Comparison of ENCODE assay signal across 8 mouse cellular contexts in the genomic region with DNA sequence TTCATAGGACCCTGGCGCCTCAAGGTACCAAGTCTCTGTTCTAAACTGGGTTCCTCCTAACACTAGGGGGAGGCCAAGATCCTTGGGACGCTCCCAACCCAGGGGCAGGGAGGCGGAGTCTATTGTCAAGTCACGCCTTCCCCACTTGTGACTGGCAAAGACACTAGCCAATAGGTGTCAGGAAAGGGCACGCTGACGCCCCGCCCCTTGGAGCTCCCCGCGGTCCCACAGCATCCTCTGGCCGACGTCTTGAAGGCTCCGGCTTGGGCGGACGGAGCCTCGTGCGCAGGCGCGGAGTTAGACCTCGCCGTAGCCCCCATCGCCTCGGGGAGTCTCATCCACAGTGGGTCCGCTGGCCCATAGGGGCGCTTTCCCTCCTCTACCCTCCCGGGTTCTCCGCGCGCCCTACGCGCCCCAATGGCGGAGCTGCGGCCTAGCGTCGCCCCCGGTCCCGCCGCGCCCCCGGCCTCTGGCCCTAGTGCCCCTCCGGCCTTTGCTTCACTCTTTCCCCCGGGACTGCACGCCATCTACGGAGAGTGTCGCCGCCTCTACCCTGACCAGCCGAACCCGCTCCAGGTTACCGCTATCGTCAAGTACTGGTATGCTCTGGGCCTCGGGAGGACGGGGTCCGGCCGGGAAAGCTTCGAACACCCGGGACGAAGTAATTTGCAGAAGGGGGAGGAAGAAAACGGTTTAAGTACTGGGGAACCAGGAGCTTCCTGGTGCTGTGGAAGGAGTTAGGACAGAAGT. TPM values are rescaled to one million over a fixed set of nuclear protein-coding genes. Genes with fewer than 3 reads are reported as not detected.
A peak's percentile ranks its signal among the peaks of the same experiment; 100 is the strongest.
DNase-seq lines count a peak whose midpoint lies in the region; ATAC-seq and TF ChIP-seq lines count a peak whose summit lies in the region.

A gene (plus strand): TSS at position 211 of the 750 bp plus-strand sequence.

- H3K27me3 ChIP-seq in C2C12 (ENCODE audit: control insufficient read depth, insufficient read depth, insufficient read length), result no peaks in the 10 kb centered on the region
- no peaks in the 10 kb centered on the region; the same call in 1 of the 2 replicates for H3K27me3 ChIP-seq in erythroblast, embryonic 14.5 days (ENCODE audit: control insufficient read depth)
- H3K27me3 ChIP-seq in heart, embryonic 12.5 days (replicated peaks), result no peaks in the 10 kb centered on the region
- H3K27me3 ChIP-seq in kidney, postnatal 0 days (ENCODE audit: insufficient read depth, low read length), result no peaks in the 10 kb centered on the region
- no peaks in the 10 kb centered on the region for H3K27me3 ChIP-seq in liver, embryonic 11.5 days (replicated peaks; ENCODE audit: control insufficient read depth, insufficient read depth, low read length)
- H3K27me3 ChIP-seq in stomach, embryonic 14.5 days (ENCODE audit: control insufficient read depth, insufficient read depth, low read length), result no peaks in the 10 kb centered on the region

- peak within 1 kb of the TSS; percentile 83 for H3K27ac ChIP-seq in heart, embryonic 12.5 days (ENCODE audit: poor library complexity, severe bottlenecking)
- H3K27ac ChIP-seq in kidney, postnatal 0 days, result peak within 1 kb of the TSS; percentile 88
- H3K27ac ChIP-seq in liver, embryonic 11.5 days (ENCODE audit: low read depth, low read length), result peak within 1 kb of the TSS; percentile 68; the same call in 1 of the 2 replicates
- H3K27ac ChIP-seq in stomach, embryonic 14.5 days (ENCODE audit: low read length), result peak within 1 kb of the TSS; percentile 86

- TF ChIP-seq CTCF in C2C12 (IDR thresholded peaks at IDR 0.05; ENCODE audit: control insufficient read depth, insufficient read depth, insufficient read length), result peak; percentile 55
- TF ChIP-seq CTCF in brain, embryonic 14.5 days (IDR thresholded peaks at IDR 0.05; ENCODE audit: borderline replicate concordance, extremely low read depth, insufficient read depth, insufficient read length), result peak; percentile 86
- peak; percentile 87 for TF ChIP-seq CTCF in kidney, postnatal 0 days (IDR thresholded peaks at IDR 0.05; ENCODE audit: low read depth)

- peak within 1 kb of the TSS; percentile 77 for H3K4me3 ChIP-seq in C2C12 (ENCODE audit: insufficient read depth, poor library complexity, severe bottlenecking)
- peak within 1 kb of the TSS; percentile 89 for H3K4me3 ChIP-seq in erythroblast, embryonic 14.5 days (replicated peaks)
- H3K4me3 ChIP-seq in heart, embryonic 12.5 days, result peak within 1 kb of the TSS; percentile 86
- H3K4me3 ChIP-seq in kidney, postnatal 0 days (replicated peaks; ENCODE audit: low read depth, low read length), result peak within 1 kb of the TSS; percentile 72
- H3K4me3 ChIP-seq in liver, embryonic 11.5 days (ENCODE audit: low read depth, low read length), result peak within 1 kb of the TSS; percentile 89
- peak within 1 kb of the TSS; percentile 90 for H3K4me3 ChIP-seq in stomach, embryonic 14.5 days (ENCODE audit: low read depth, low read length)

- peak; percentile 92 for ATAC-seq in heart, embryonic 12.5 days (ENCODE audit: insufficient number of reproducible peaks, low FRiP score)
- ATAC-seq in kidney, postnatal 0 days (replicated peaks; ENCODE audit: low FRiP score, low read depth), result peak; percentile 89
- ATAC-seq in liver, embryonic 11.5 days (replicated peaks; ENCODE audit: low FRiP score), result peak; percentile 88
- ATAC-seq in stomach, embryonic 14.5 days (ENCODE audit: insufficient number of reproducible peaks, insufficient read depth, low FRiP score, low read depth), result peak; percentile 89

- peaks cover 11% of the 10 kb centered on the region for H3K36me3 ChIP-seq in C2C12 (ENCODE audit: control insufficient read depth, insufficient read depth)
- H3K36me3 ChIP-seq in erythroblast, embryonic 14.5 days (ENCODE audit: control insufficient read depth), result peaks cover 20% of the 10 kb centered on the region
- peaks cover 9% of the 10 kb centered on the region for H3K36me3 ChIP-seq in heart, embryonic 12.5 days
- H3K36me3 ChIP-seq in kidney, postnatal 0 days (ENCODE audit: insufficient read depth, low read length), result no peaks in the 10 kb centered on the region
- peaks cover 6% of the 10 kb centered on the region for H3K36me3 ChIP-seq in liver, embryonic 11.5 days (ENCODE audit: control insufficient read depth, insufficient read depth, low read length)
- H3K36me3 ChIP-seq in stomach, embryonic 14.5 days (ENCODE audit: control insufficient read depth, insufficient read depth, low read length), result peaks cover 7% of the 10 kb centered on the region

- peaks cover 60% of the 10 kb centered on the region for H3K79me3 ChIP-seq in C2C12 (ENCODE audit: low read depth)

- DNase-seq in brain, embryonic 14.5 days (ENCODE audit: low read depth), result peak; percentile 100
- DNase-seq in kidney, postnatal 0 days (ENCODE audit: low spot score), result peak; percentile 99
- peak; percentile 94 for DNase-seq in liver, embryonic 11.5 days (ENCODE audit: low spot score)
- DNase-seq in naive thymus-derived CD4-positive, alpha-beta T cell, adult 2 months (ENCODE audit: low read depth), result peak; percentile 99

- no peaks in the 10 kb centered on the region for H3K9me3 ChIP-seq in erythroblast, embryonic 14.5 days (ENCODE audit: control insufficient read depth, low read length)
- no peaks in the 10 kb centered on the region for H3K9me3 ChIP-seq in heart, embryonic 12.5 days (replicated peaks)
- H3K9me3 ChIP-seq in kidney, postnatal 0 days (replicated peaks; ENCODE audit: low read length), result no peaks in the 10 kb centered on the region
- H3K9me3 ChIP-seq in liver, embryonic 11.5 days (ENCODE audit: control insufficient read depth, low read length), result no peaks in the 10 kb centered on the region
- H3K9me3 ChIP-seq in stomach, embryonic 14.5 days (ENCODE audit: control insufficient read depth, low read depth, low read length), result no peaks in the 10 kb centered on the region

- under 1% methylated on average over 57 of the region's 57 CpGs for WGBS in heart, embryonic 12.5 days
- WGBS in kidney, postnatal 0 days, result under 1% methylated on average over 57 of the region's 57 CpGs
- under 1% methylated on average over 57 of the region's 57 CpGs for WGBS in liver, embryonic 11.5 days
- WGBS in stomach, embryonic 14.5 days, result under 1% methylated on average over 57 of the region's 57 CpGs

- TF ChIP-seq POLR2A in brain, embryonic 14.5 days (IDR thresholded peaks at IDR 0.05; ENCODE audit: borderline replicate concordance, extremely low read depth, insufficient read depth, insufficient read length, poor library complexity, severe bottlenecking), result peak; percentile 68; the same call in 1 of the 2 replicates

- peaks cover 52% of the 10 kb centered on the region for H3K4me1 ChIP-seq in erythroblast, embryonic 14.5 days (ENCODE audit: control insufficient read depth)
- peaks cover 50% of the 10 kb centered on the region for H3K4me1 ChIP-seq in heart, embryonic 12.5 days (replicated peaks)
- H3K4me1 ChIP-seq in kidney, postnatal 0 days (replicated peaks; ENCODE audit: insufficient read depth, low read length), result peaks cover 42% of the 10 kb centered on the region
- peaks cover 27% of the 10 kb centered on the region for H3K4me1 ChIP-seq in liver, embryonic 11.5 days (replicated peaks; ENCODE audit: control insufficient read depth, insufficient read depth, low read length)
- H3K4me1 ChIP-seq in stomach, embryonic 14.5 days (ENCODE audit: control insufficient read depth, insufficient read depth, low read length), result peaks cover 31% of the 10 kb centered on the region

- peak within 1 kb of the TSS; percentile 96 for H3ac ChIP-seq in C2C12 (ENCODE audit: control insufficient read depth, insufficient read length, low read depth)

- H3K4me2 ChIP-seq in heart, embryonic 12.5 days, result peak within 1 kb of the TSS; percentile 96
- H3K4me2 ChIP-seq in kidney, postnatal 0 days (ENCODE audit: low read length), result peak within 1 kb of the TSS; percentile 82
- peak within 1 kb of the TSS; percentile 95 for H3K4me2 ChIP-seq in liver, embryonic 11.5 days
- peak within 1 kb of the TSS; percentile 85 for H3K4me2 ChIP-seq in stomach, embryonic 14.5 days (replicated peaks; ENCODE audit: low read depth, low read length)

- peaks cover 75% of the 10 kb centered on the region for H3K79me2 ChIP-seq in C2C12 (ENCODE audit: control insufficient read depth, insufficient read depth)

- peak within 1 kb of the TSS; percentile 92 for H3K9ac ChIP-seq in heart, embryonic 12.5 days
- peak within 1 kb of the TSS; percentile 76 for H3K9ac ChIP-seq in kidney, postnatal 0 days (ENCODE audit: low read depth, low read length)
- peak within 1 kb of the TSS; percentile 85 for H3K9ac ChIP-seq in liver, embryonic 11.5 days (ENCODE audit: low read depth, low read length)
- peak within 1 kb of the TSS; percentile 75 for H3K9ac ChIP-seq in stomach, embryonic 14.5 days (replicated peaks; ENCODE audit: low read depth, low read length)

TF ChIP-seq in C2C12, 6 proteins besides CTCF, POLR2A, EP300 and RAD21:
- no peak for TF ChIP-seq FOSL1 (IDR thresholded peaks at IDR 0.05; ENCODE audit: insufficient read depth, low read length, poor library complexity, severe bottlenecking)
- TF ChIP-seq MAX (IDR thresholded peaks at IDR 0.05), result peak; percentile 71
- no peak for TF ChIP-seq USF1 (IDR thresholded peaks at IDR 0.05; ENCODE audit: low read depth)
- no peak for TF ChIP-seq MYOG (IDR thresholded peaks at IDR 0.05; ENCODE audit: control insufficient read depth, extremely low read depth, insufficient read length)
- no peak for TF ChIP-seq CEBPB (IDR thresholded peaks at IDR 0.05; ENCODE audit: low read depth)
- no peak for TF ChIP-seq MYOD1 (IDR thresholded peaks at IDR 0.05; ENCODE audit: control insufficient read depth, insufficient read length, low read depth)

RNA-seq across cellular contexts. Expression of the gene that starts here (rescaled TPM):
- polyA plus RNA-seq in C2C12 (2012; fragmentation: generic; extraction: Trizol), result 17.8 TPM
- polyA plus RNA-seq in brain, embryonic 14.5 days (2012; rRNA removed), result 21.8 and 26.0 TPM in 2 replicates
- 0.70 and 0.73 TPM in 2 replicates for polyA plus RNA-seq in erythroblast, embryonic 14.5 days (2012)
- polyA plus RNA-seq in heart, embryonic 12.5 days (2016; fragmentation: Nextera tagmentation; extraction: Ambion mirVana), result 24.1 and 27.2 TPM in 2 replicates
- polyA plus RNA-seq in kidney, postnatal 0 days (2015; fragmentation: Nextera tagmentation; extraction: Ambion mirVana), result 30.6 and 33.0 TPM in 2 replicates
- polyA plus RNA-seq in liver, embryonic 11.5 days (2014; fragmentation: Nextera tagmentation; extraction: Ambion mirVana), result 22.8 and 24.7 TPM in 2 replicates
- 31.5 and 35.4 TPM in 2 replicates for polyA plus RNA-seq in stomach, embryonic 14.5 days (2014; fragmentation: Nextera tagmentation; extraction: Ambion mirVana)

Comparison
In these comparisons a context has a peak if more than half of its experiments do, and no peak if none do; other contexts are left out.
1. Peak in every context shown above with its lines: DNase-seq, ATAC-seq, H3K4me3 ChIP-seq and H3K27ac ChIP-seq.
2. RNA of the gene that starts here (polyA plus RNA-seq): 31.5 to 35.4 TPM in stomach, embryonic 14.5 days, 30.6 to 33.0 TPM in kidney, postnatal 0 days, 21.8 to 26.0 TPM in brain, embryonic 14.5 days, 24.1 to 27.2 TPM in heart, embryonic 12.5 days, 22.8 to 24.7 TPM in liver, embryonic 11.5 days and 17.8 TPM in C2C12 (single experiment); 0.70 to 0.73 TPM in erythroblast, embryonic 14.5 days; every median in the first group is over 10 times any median in the second.